25 mouse cellular contexts compared by ENCODE assay signal in the genomic region with DNA sequence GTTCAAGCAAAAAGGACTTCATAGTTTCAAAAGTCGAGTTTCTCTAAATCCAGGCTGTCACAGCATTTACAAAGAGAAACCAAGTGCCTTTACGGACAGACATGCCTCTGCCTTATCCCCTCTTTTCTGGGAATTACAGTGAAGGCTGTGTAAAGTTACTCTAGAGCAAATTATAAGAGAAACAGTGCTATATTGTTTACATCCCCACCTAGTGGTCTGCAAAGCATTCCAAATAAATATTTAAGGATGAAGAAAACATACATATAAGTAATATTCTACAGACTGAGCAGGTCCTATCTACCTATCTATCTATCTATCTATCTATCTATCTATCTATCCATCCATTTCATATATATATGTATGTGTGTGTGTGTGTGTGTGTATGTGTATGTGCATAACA. TPM values are rescaled to one million over a fixed set of nuclear protein-coding genes. Genes with fewer than 3 reads are reported as not detected.
DNase-seq lines count a peak whose midpoint lies in the region; ATAC-seq and TF ChIP-seq lines count a peak whose summit lies in the region.
"Had no signal": no experiment of that assay in that cellular context is flagged by ENCODE, and none has a peak within 500 bp of the region (broad histone marks: within the 10 kb centered on the region; RNA-seq: fewer than 3 reads in every experiment).

No protein-coding gene starts in this region.

- no peak overlapping the region for H3K9ac ChIP-seq in heart, postnatal 0 days (replicated peaks; ENCODE audit: low read depth, low read length)
- no peak overlapping the region for H3K9ac ChIP-seq in liver, adult 2 months (ENCODE audit: low read depth, low read length)
- H3K9ac ChIP-seq in liver, embryonic 11.5 days (ENCODE audit: low read depth, low read length) = no peak overlapping the region
- H3K9ac ChIP-seq in forebrain, embryonic 11.5 days (ENCODE audit: low read length) = no peak overlapping the region
- H3K9ac ChIP-seq: embryonic facial prominence, embryonic 15.5 days; forebrain, embryonic 15.5 days; heart, embryonic 15.5 days; limb, embryonic 13.5 days; liver, embryonic 15.5 days; midbrain, embryonic 13.5 days; neural tube, embryonic 13.5 days had no signal

- no peak overlapping the region for H3K27ac ChIP-seq in heart, postnatal 0 days (ENCODE audit: low read depth)
- no peak overlapping the region for H3K27ac ChIP-seq in liver, adult 2 months (replicated peaks; ENCODE audit: insufficient read depth, low read depth, low read length)
- no peak overlapping the region for H3K27ac ChIP-seq in liver, embryonic 11.5 days (ENCODE audit: low read depth, low read length)
- no peak overlapping the region for H3K27ac ChIP-seq in forebrain, embryonic 11.5 days (ENCODE audit: low read depth, low read length)
- H3K27ac ChIP-seq: embryonic facial prominence, embryonic 15.5 days; forebrain, embryonic 15.5 days; heart, embryonic 15.5 days; limb, embryonic 13.5 days; liver, embryonic 15.5 days; midbrain, embryonic 13.5 days; neural tube, embryonic 13.5 days had no signal

- no peak for TF ChIP-seq EP300 in heart, postnatal 0 days (IDR thresholded peaks at IDR 0.05; ENCODE audit: low read depth)

- H3K4me1 ChIP-seq in heart, postnatal 0 days (ENCODE audit: control insufficient read depth, insufficient read depth) = no peaks in the 10 kb centered on the region
- no peaks in the 10 kb centered on the region; the same call in 1 of the 2 replicates for H3K4me1 ChIP-seq in liver, adult 2 months (ENCODE audit: control insufficient read depth, insufficient read depth, low read length)
- no peaks in the 10 kb centered on the region for H3K4me1 ChIP-seq in liver, embryonic 11.5 days (replicated peaks; ENCODE audit: control insufficient read depth, insufficient read depth, low read length)
- H3K4me1 ChIP-seq in forebrain, embryonic 11.5 days (replicated peaks; ENCODE audit: control insufficient read depth, insufficient read depth, low read length) = no peaks in the 10 kb centered on the region
- H3K4me1 ChIP-seq: embryonic facial prominence, embryonic 15.5 days; forebrain, embryonic 15.5 days; heart, embryonic 15.5 days; limb, embryonic 13.5 days; liver, embryonic 15.5 days; midbrain, embryonic 13.5 days; neural tube, embryonic 13.5 days had no signal

- H3K36me3 ChIP-seq in heart, postnatal 0 days (replicated peaks; ENCODE audit: control insufficient read depth, insufficient read depth, low read length) = no peaks in the 10 kb centered on the region
- H3K36me3 ChIP-seq in liver, adult 2 months (ENCODE audit: control insufficient read depth, insufficient read depth, low read length) = no peaks in the 10 kb centered on the region
- H3K36me3 ChIP-seq in liver, embryonic 11.5 days (ENCODE audit: control insufficient read depth, insufficient read depth, low read length) = no peaks in the 10 kb centered on the region
- no peaks in the 10 kb centered on the region for H3K36me3 ChIP-seq in forebrain, embryonic 11.5 days (ENCODE audit: control insufficient read depth, insufficient read depth, low read length)
- H3K36me3 ChIP-seq: embryonic facial prominence, embryonic 15.5 days; forebrain, embryonic 15.5 days; heart, embryonic 15.5 days; limb, embryonic 13.5 days; liver, embryonic 15.5 days; midbrain, embryonic 13.5 days; neural tube, embryonic 13.5 days had no signal

- H3K9me3 ChIP-seq in heart, postnatal 0 days (replicated peaks; ENCODE audit: control insufficient read depth, low read length) = no peaks in the 10 kb centered on the region
- H3K9me3 ChIP-seq in liver, embryonic 11.5 days (ENCODE audit: control insufficient read depth, low read length) = no peaks in the 10 kb centered on the region
- H3K9me3 ChIP-seq in forebrain, embryonic 11.5 days (ENCODE audit: control insufficient read depth, low read length) = no peaks in the 10 kb centered on the region
- H3K9me3 ChIP-seq: embryonic facial prominence, embryonic 15.5 days; forebrain, embryonic 15.5 days; heart, embryonic 15.5 days; limb, embryonic 13.5 days; liver, embryonic 15.5 days; midbrain, embryonic 13.5 days; neural tube, embryonic 13.5 days had no signal

- DNase-seq in heart, postnatal 0 days (ENCODE audit: low spot score) = no peak
- no peak for DNase-seq in heart, adult 9 months (ENCODE audit: low spot score in 2 of 2)
- DNase-seq in liver, adult 2 months (ENCODE audit: extremely low read depth, low read depth, low spot score) = no peak
- DNase-seq in liver, embryonic 11.5 days (ENCODE audit: low spot score) = no peak
- DNase-seq in 3T3-L1 (ENCODE audit: low read depth, low spot score) = peak; percentile 53
- peak; percentile 53 for DNase-seq in NIH3T3 (ENCODE audit: low read depth)
- no peak for DNase-seq in MN1 (ENCODE audit: low spot score)
- DNase-seq in forebrain, embryonic 11.5 days (ENCODE audit: low spot score) = no peak
- DNase-seq: adrenal gland, postnatal 25 days; B cell, adult 2 months; cerebellum, adult 9-10 months; gastrocnemius, postnatal 14 days; heart, adult 18-20 months; kidney, adult 11 months; lung, postnatal 14 days; thymus, postnatal 25 days had no signal

- TF ChIP-seq POLR2A in liver, adult 2 months (IDR thresholded peaks at IDR 0.05; ENCODE audit: extremely low read depth, insufficient read depth, low read length) = no peak

- WGBS in heart, postnatal 0 days = 48% methylated on average over 2 of the region's 2 CpGs
- WGBS in liver, adult 2 months = 10% methylated on average over 2 of the region's 2 CpGs
- WGBS in liver, embryonic 11.5 days = 43% methylated on average over 2 of the region's 2 CpGs
- WGBS in forebrain, embryonic 11.5 days = 74% methylated on average over 2 of the region's 2 CpGs

- H3K4me3 ChIP-seq in heart, postnatal 0 days (ENCODE audit: low read depth, low read length) = no peak overlapping the region
- peak overlapping the region; percentile 16; the same call in 1 of the 2 replicates for H3K4me3 ChIP-seq in liver, adult 2 months (ENCODE audit: insufficient read depth, low read depth, low read length)
- no peak overlapping the region for H3K4me3 ChIP-seq in liver, embryonic 11.5 days (ENCODE audit: low read depth, low read length)
- no peak overlapping the region for H3K4me3 ChIP-seq in forebrain, embryonic 11.5 days (ENCODE audit: low read depth, low read length)
- H3K4me3 ChIP-seq: embryonic facial prominence, embryonic 15.5 days; forebrain, embryonic 15.5 days; heart, embryonic 15.5 days; limb, embryonic 13.5 days; liver, embryonic 15.5 days; midbrain, embryonic 13.5 days; myocyte; neural tube, embryonic 13.5 days had no signal

- TF ChIP-seq CTCF in heart, postnatal 0 days (IDR thresholded peaks at IDR 0.05; ENCODE audit: low read depth) = peak; percentile 25; the same call in 1 of the 2 replicates
- no peak for TF ChIP-seq CTCF in liver, adult 2 months (IDR thresholded peaks at IDR 0.05; ENCODE audit: low read depth, low read length)

- no peaks in the 10 kb centered on the region for H3K79me2 ChIP-seq in liver, adult 2 months (ENCODE audit: control insufficient read depth, insufficient read depth, low read length)

- H3K4me2 ChIP-seq in heart, postnatal 0 days (ENCODE audit: low read depth, low read length) = no peak overlapping the region
- H3K4me2 ChIP-seq in liver, embryonic 11.5 days = no peak overlapping the region
- no peak overlapping the region for H3K4me2 ChIP-seq in forebrain, embryonic 11.5 days (ENCODE audit: low read depth, low read length, severe bottlenecking)
- H3K4me2 ChIP-seq: embryonic facial prominence, embryonic 15.5 days; forebrain, embryonic 15.5 days; heart, embryonic 15.5 days; limb, embryonic 13.5 days; liver, embryonic 15.5 days; midbrain, embryonic 13.5 days; neural tube, embryonic 13.5 days had no signal

- no peak for ATAC-seq in heart, postnatal 0 days (ENCODE audit: insufficient read depth, low read depth)
- ATAC-seq in liver, embryonic 11.5 days (replicated peaks; ENCODE audit: low FRiP score) = no peak
- no peak for ATAC-seq in forebrain, embryonic 11.5 days (replicated peaks; ENCODE audit: low FRiP score)
- ATAC-seq: forebrain, embryonic 15.5 days; hindbrain, embryonic 16.5 days; midbrain, embryonic 13.5 days had no signal

- H3K27me3 ChIP-seq in heart, postnatal 0 days (ENCODE audit: control insufficient read depth, insufficient read depth, low read length) = no peaks in the 10 kb centered on the region
- H3K27me3 ChIP-seq in liver, adult 2 months (ENCODE audit: control insufficient read depth, insufficient read depth, low read length) = no peaks in the 10 kb centered on the region
- no peaks in the 10 kb centered on the region for H3K27me3 ChIP-seq in liver, embryonic 11.5 days (replicated peaks; ENCODE audit: control insufficient read depth, insufficient read depth, low read length)
- H3K27me3 ChIP-seq in forebrain, embryonic 11.5 days (ENCODE audit: control insufficient read depth, insufficient read depth, low read length) = no peaks in the 10 kb centered on the region
- H3K27me3 ChIP-seq: embryonic facial prominence, embryonic 15.5 days; forebrain, embryonic 15.5 days; heart, embryonic 15.5 days; limb, embryonic 13.5 days; liver, embryonic 15.5 days; midbrain, embryonic 13.5 days; neural tube, embryonic 13.5 days had no signal

RNA-seq across cellular contexts. Expression of a gene that starts 27.9 kb away (rescaled TPM):
- 29.1 and 46.2 TPM in 2 replicates for total RNA-seq in heart, postnatal 0 days (2014; rRNA removed; ENCODE audit: low replicate concordance)
- polyA plus RNA-seq in heart, postnatal 0 days (2015; fragmentation: Nextera tagmentation; extraction: Ambion mirVana) = 38.8 and 40.3 TPM in 2 replicates
- 23.0 and 23.5 TPM in 2 replicates for total RNA-seq in liver, adult 2 months (2014; rRNA removed)
- 2.9 and 4.8 TPM in 2 replicates for polyA plus RNA-seq in liver, adult 2 months (2012; rRNA removed)
- polyA plus RNA-seq in liver, embryonic 11.5 days (2014; fragmentation: Nextera tagmentation; extraction: Ambion mirVana) = 31.5 and 35.2 TPM in 2 replicates
- 83.5 and 84.0 TPM in 2 replicates for polyA plus RNA-seq in forebrain, embryonic 11.5 days (2014; fragmentation: Nextera tagmentation; extraction: Ambion mirVana)

RNA-seq across cellular contexts. Expression of a gene that starts 28.0 kb away (rescaled TPM):
- 61.5 and 74.8 TPM in 2 replicates for total RNA-seq in heart, postnatal 0 days (2014; rRNA removed; ENCODE audit: low replicate concordance)
- polyA plus RNA-seq in heart, postnatal 0 days (2015; fragmentation: Nextera tagmentation; extraction: Ambion mirVana) = 38.8 and 43.5 TPM in 2 replicates
- total RNA-seq in liver, adult 2 months (2014; rRNA removed) = 31.5 and 37.6 TPM in 2 replicates
- 4.1 and 4.7 TPM in 2 replicates for polyA plus RNA-seq in liver, adult 2 months (2012; rRNA removed)
- polyA plus RNA-seq in liver, embryonic 11.5 days (2014; fragmentation: Nextera tagmentation; extraction: Ambion mirVana) = 48.5 and 50.1 TPM in 2 replicates
- 72.0 and 83.5 TPM in 2 replicates for polyA plus RNA-seq in forebrain, embryonic 11.5 days (2014; fragmentation: Nextera tagmentation; extraction: Ambion mirVana)

Comparison
In these comparisons a context has a peak if more than half of its experiments do, and no peak if none do; other contexts are left out.
1. DNase-seq: peak in 3T3-L1 (single experiment) and NIH3T3 (single experiment); none in heart, postnatal 0 days (single experiment), heart, adult 9 months (0 of 2), liver, adult 2 months (single experiment), liver, embryonic 11.5 days (single experiment), MN1 (single experiment) and forebrain, embryonic 11.5 days (single experiment).